Mouse (Mus musculus) megakaryocyte, adult 5-6 weeks (primary cell): ENCODE results near the gene Rab11b. TPM values are rescaled to one million over a fixed set of nuclear protein-coding genes. Genes with fewer than 3 reads are reported as not detected.

ENCODE experiments used
- ATAC-seq: 2 replicates; pipeline ENCODE4 v1.8.0; 2016; ENCODE audit warnings: mild to moderate bottlenecking, inconsistent platforms; ENCODE audit not compliant: poor library complexity, severe bottlenecking
- total RNA-seq, 2 experiments: library from RNA; stranded (forward) in 1 of 2; stranded (reverse) in 1 of 2; fragments of 153-499, 151-499 nt in 1 of 2; fragments of 221-1000, 200-1000 nt in 1 of 2; gene quantifications; 2 replicates each; pipeline versions ENCODE4 v1.2.3 to v1.2.4; 2015 to 2017

Rab11b gene
- total RNA-seq (2015) (94.0 and 104 TPM in 2 replicates), total RNA-seq (2017) (26.7 and 41.1 TPM in 2 replicates)

DNA sequence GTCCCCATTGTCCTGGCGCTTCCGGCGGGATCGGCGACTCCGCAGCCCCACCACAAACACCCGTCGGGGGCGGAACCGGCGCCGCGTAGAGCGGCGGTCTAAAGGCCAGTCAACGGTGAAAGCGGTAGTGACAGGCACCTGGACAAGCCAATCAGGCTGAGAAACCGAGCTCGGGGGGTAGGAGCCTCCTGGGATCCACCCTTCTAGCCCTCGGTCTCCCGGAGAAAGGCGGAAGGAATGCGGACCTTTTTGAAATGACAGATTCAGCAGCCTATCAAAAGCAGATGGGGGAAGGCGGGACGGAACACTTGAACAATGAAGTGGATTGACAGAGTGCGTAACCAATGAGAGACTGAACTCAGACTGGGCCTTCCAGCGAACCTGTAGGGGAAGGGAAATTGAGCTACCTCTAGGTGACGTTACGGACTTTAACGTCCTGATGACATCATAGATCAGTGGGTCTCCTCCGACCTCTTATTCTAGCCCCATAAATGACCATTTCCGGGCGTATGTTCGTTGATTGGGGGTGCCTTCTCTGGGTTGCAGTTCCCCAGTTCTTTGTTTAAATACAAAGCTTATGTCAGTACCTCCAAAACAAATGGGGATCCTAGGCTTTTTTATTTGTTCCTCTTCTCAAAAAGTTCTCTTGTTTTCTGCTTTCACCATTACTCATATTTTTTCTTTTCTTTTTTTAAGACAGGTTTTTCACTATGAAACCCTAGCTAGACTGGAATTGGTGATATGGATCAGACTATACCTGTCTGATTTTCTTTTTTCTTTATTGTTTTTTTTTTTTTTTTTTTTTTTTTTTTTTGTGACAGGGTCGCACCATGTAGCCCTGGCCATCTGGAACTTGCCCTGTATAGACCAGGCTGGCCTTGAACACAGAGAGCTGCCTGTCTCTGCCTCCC, at the start of gene Rab11b:
Gene Rab11b (minus strand): TSS at position 276 of the 911 bp plus-strand sequence.
- peak; percentile 91 for ATAC-seq

DNA sequence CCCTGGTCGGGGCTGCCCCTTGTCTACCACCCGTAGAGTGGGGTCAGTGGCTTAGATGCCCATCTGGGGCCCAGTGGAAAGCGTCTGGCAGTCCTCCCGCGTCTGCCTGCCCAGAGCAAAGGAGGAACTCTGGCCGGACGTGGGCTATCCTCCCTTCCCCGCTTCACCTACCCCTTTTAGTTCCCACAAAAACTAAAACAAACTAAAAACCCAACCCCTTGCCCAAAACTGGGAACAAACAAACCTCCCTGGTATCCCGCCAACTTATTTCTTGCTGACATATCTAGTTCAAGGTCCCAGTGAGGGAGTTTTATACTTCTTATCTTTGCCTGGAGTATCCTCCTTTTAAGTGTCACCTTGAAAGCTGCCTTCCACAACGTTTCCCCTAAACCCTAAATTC, 47.9 kb upstream of the Rab11b start:
- ATAC-seq = no peak

DNA sequence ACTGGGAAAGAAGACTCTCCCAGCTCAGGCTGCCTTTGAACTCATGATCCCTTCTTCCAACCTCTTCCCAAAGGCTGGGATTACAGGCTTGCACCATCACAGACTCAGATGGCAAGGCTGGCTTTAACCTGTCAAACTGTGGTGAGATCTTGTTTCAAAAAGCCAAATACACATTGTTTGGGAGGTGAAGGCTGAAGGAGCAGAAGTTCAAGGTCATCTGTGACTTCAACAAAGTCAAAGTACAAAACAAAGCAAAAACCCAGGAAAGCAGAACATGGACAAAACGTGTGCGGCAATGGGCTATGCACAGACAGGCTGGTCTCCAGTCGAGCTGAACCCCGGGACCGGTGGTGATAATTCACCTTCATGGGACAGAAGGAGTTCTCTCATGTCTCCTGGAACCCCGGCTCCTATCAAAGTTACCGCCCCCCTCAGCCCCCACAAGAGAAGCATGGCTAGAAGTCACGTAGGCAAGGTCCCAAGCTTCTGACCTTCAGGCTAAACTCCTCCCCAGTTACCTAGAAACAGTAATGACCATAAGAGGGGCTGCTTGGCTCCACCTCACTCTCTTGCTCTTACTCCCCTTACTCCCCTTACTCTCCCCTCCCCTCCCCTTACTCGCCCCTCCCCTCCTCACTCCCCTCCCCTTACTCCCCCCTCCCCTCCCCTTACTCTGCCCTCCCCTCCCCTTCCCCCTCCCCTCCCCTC, 47.0 kb upstream of the Rab11b start:
- ATAC-seq = no peak

DNA sequence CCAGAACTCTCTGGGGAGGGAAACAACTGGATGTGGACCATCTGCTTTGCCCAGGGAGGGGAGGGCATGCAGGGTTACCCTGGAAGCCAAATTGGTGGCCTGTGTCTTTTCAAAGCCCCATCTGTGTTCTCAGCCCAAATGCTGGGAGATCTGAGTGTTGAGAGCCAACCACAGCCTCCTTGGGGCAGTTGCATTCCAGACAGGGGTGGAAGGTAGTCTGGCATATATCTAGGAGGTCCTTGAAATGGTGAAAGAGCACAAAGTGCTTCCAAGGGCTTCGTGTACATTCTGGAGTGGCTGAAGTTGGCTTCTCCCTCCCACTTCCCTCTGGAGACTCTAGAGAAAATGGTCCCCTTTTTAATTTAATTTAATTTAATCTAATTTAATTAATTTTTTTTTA, 44.4 kb upstream of the Rab11b start:
- no peak for ATAC-seq

DNA sequence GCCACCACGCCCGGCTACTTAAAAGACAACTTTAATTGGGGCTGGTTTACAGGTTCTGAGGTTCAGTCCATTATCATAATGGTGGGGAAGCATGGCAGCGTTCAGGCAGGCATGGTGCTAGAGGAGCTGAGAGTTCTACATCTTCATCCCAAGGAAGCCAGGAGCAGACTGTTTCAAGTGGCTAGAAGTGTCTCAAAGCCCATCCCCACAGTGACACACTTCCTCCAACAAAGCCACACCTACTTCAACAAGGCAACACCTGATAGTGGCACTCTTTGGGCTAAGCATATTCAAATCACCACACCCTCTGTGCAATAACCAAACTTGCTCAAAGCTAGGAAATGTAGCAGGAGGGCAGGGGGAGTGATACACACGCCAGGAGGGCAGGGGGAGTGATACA, 43.9 kb upstream of the Rab11b start:
- ATAC-seq = no peak

DNA sequence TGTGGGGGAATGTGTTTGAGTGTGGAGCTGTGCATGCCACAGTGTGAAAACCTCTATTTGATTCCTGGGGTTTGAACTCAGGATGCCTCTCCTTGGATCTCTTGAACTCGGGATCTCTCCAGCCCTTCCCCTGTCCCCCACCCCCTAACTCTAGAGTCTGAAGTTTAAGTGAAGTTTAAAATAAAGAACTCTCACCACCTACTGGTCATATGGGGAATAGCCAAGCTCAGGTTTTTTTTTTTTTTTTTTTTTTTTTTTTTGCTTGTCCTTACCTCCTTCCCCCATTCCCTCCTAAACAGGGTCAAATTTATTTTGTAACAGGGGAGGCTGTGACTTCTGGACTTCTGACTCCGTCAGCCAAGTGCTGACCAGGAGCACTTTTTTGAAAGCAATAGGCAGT, 41.9 kb upstream of the Rab11b start:
- ATAC-seq = no peak

DNA sequence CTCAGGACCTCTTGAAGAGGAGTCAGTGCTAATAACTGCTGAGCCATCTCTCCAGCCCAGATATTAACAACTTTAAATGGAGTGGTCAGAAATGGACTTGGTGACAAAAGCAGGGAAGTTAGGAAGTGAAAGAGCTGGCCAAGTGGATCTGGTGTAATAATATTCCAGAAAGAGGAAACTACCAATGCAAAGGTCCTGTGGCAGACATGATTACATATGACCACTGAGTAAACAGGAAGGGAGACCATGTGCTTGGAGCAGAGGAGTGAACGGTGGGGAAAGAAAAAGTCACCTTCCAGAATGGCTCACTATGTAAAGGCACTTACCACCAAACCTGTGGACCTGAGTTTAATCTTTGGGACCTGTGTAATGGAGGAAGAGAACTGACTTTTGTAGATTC, 38.9 kb upstream of the Rab11b start:
- 0 out of 2 replicates have a peak, but pooled peaks have one; percentile 52 for ATAC-seq

DNA sequence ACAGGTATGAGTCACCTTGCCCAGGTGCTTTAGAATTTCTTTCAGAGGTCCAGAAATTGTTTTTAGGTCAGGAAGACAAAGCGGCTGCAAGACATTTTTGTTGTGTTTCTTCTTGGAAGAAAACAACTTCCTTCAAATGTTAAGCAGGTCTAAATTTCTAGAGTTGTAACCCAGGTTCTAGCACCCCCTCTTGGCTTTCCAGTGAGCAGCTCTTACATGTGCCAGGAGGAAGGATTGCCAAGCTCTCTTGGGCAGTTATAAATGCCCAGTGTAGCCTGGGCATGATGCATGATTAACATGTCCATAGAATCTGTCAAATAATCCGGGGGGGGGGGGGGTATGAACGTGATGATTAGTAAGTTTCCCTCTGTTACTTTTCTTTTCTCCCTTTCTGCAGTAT, 38.0 kb upstream of the Rab11b start:
- no peak for ATAC-seq

DNA sequence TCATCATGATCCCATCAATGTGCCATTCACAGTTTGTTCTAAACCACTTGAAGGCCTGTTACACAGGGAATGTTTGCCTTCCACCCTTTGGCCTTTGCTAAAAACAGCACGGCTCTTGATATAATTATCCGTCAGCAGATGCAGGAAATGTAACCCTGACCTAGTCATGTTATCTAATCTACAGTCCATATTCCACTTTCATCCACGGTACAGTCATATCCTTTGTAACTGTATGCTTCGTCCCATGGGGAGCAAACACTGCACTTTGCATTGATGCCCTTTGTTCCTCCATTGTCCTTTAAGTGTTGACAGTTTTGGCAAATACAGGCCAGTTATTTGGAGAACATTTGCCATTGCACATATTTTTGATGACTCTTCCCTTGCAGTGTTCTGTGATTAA, 28.4 kb upstream of the Rab11b start:
- no peak for ATAC-seq

DNA sequence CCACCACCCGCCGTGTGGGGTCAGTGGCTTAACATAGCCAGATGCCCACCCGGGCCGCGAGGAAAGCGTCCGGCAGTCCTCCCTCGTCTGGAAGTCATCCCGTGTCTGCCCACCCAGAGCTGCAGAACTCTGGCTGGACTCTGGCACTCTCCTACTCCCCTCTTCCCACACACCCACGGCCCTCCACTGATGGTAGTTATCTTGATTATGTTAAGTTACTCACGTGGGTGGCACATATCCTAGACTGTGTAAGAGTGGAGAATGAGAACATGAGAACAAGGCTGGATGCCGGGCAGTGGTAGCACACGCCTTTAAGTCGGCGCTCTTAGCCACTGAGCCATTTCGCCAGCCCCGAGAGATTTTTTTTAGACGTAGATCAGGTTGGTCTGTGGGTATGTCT, 26.0 kb upstream of the Rab11b start:
- no peak for ATAC-seq

DNA sequence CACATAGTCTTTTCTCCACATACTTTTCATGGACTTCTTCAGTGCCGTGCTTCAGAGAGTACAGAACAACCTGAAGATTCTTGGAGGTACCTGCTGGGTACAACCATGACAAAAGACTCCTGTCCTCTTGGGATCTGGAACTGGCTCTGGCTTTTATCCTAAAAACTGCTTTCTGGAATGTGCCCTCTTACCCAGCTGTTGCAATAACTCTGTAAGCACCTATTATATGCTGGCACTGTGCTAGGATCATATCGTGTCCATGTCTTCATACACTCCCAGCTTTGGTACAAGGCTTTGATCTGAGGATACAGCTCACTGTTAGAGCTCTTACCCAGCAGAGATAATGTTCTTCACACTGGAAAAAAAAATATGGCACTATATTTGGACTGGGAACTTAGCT, 24.6 kb upstream of the Rab11b start:
- no peak for ATAC-seq

DNA sequence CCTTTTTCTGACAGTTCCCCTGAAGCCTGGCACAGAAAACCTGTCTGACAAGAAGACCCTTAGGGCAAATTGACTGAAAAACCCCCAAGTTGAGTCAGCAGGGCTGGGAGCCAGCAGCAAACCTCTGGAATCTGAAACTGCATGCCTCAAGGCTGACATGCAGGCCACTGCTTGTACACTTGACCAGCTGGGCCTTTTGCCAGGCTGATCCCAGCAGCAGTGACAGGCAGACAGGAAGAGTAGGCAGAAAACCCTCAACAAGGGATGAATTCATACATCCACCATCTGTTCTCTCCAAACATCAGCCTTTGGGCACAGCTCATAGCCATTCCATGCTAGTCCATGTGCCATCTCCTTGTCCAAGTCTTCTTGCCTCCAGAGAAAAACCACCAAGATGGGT, 23.1 kb upstream of the Rab11b start:
- no peak for ATAC-seq

DNA sequence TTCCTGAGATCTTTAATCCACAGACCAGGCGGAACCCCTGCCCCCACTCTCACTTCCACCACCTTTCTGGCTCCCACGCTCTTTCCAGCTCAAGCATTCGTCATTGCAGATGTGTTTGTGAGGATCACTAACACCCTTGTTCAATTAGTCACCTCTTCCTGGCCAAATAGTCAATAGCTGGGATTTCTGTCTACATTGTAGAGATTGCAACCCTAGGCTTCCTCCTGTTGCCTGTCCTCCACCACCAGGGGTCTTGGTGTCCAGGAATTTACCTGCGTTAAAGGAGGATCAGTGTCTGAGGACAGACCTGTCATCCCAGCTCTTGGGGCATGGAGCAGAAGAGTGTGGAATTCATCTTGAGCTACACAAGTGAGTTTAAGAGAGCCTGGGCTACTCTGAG, 21.7 kb upstream of the Rab11b start:
- no peak for ATAC-seq

DNA sequence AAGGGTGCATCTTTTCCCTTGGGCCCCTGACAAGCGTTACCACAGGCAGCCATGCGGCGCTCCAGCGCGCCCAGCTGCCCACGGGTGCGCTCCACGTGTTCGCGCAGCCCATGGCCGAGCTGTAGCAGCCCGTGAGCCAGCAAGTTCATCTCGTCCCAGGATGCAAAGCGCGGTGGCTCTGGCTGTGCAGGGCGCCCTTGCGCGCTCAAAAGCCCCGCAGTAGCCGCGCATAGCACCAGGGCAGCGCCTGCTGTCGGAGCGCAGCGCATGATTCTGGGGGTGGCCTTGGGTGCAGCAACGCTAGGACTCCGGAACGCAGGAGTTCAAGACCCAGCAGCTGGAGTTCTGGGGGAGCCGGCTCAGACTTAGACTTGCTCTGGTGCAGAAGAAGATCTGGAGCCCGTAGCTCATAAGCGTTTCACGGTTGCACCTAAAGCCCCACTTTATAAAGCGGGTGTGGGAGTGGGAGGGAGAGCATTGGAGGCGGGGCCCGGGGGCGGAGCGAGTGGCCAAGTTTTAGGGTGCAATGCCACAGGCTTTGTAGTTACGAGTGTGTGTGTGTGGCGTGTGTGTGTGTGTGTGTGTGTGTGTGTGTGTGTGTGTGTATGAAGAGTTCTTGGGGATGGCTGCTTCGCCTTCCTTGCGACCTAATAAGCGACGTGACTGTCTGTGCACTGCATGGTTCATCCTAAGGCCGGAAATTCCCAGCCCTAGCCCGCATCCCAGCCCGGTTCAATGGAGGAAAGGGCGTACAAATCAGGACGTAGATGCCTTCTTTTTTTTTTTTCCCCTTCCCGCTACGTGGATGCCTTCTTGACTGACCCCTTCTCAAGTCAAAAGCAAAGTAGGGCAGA, 21.0 kb upstream of the Rab11b start, which contains the start of gene Angptl4:
Gene Angptl4 (minus strand): TSS at position 707 of the 854 bp plus-strand sequence.
- ATAC-seq = peak; percentile 84

DNA sequence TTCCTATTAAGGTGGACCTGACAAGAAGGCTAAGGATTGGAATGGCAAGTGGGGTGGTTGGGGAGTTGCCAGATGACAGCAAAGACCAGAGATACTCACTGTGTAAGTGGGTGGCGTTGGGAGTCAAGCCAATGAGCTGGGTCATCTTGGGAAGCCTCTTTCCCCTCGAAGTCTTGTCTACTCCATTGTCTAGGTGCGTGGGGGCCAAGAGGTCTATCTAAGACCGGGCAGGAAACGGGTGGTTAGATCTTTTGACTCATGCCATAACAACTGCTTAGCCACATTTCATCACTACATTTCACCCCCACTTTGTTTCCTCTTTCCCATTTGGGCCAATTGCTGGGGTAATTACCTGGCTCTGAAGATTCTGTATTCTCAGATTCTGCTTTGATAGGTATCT, 20.1 kb upstream of the Rab11b start:
- ATAC-seq = peak; percentile 62

DNA sequence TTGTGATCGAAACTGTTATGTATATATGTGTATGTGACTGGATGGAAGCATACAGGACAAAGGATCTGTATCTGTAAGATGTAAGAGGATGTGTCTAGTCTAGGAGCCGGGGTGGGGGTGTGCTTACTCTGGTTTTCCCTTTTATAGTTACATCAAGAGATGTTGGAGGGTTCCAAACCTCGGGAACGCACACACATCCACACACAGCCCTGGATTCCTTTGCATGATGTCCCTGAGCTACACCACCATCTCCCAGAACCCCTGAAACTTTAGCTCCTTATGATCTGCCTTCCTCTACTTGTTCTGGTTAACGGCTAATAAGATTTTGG, 19.6 kb upstream of the Rab11b start:
- no peak for ATAC-seq

DNA sequence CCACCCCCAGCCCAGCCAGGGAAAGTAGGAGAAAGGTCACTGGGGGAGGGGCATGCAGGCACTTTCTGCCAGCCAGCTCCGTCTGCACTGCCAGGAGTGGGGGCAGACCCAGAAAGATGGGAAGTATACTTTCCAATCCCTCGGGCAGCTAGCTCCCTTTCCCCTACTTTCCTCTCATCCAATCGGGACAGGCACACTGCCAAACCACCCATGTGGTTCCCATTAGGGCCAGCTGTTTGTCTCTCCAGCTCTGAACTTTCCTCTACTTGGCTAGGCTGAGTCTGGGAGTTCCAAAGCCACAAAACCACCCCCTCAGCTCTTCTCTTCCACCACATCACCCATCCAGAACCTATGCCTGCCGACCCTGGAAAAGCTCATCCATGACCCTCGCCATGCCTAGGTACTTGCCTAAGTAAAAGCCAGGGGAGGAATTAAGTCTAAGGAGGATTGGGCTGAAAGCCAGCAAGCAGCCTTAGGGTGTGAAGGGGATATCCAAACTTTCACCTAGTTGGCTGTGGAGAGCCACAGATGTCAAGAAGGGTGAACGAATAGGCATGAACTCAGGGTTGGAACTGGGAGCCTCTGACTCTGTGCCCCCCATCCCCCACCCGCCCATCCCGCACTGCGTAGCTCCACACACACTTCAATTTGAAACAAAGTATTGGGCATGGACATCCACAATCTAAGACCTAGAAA, 19.1 kb upstream of the Rab11b start:
- ATAC-seq = no peak

DNA sequence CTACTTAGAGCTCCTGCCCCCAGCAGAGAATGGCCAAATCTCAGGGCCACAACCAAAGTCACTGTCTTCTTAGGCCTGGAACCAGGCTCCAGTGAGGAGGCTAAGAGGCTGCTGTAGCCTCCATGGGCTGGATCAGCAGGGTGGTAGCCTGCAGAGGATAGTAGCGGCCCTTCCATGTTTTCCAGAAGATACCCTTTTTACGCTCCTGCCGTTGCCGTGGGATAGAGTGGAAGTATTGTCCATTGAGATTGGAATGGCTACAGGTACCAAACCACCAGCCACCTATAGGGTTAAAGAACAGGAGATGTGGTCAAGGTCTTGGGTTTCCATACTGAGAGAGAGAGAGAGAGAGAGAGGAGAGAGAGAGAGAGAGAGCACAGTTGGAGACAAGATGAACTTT, 15.0 kb upstream of the Rab11b start:
- no peak for ATAC-seq

DNA sequence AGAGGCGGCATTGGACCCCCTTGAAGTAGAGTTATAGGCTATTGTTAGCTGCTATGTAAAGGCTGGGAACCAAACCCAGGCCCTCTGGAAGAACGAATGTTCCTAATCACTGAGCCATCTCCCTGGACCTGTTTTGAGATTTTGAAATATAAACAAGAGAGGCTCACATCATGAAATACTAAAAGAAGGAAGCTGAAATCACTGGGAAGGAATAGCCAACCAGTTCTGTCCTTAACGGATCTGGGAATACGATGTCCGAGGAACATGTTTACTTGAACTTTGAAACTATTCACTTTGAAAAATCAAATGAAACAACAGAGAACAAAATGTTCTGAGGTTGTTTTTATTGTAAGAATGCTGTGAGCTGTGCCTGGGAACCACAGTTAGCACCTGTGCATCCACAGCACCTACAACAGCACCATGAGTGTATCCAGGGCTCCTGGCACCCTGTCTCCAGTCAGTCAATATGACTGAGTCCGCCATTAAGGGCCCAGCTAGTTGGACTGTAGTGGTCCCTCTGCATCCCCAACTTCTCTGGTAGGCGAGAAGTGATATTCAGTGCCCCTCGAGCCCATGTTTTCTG, 14.3 kb upstream of the Rab11b start:
- ATAC-seq = no peak

DNA sequence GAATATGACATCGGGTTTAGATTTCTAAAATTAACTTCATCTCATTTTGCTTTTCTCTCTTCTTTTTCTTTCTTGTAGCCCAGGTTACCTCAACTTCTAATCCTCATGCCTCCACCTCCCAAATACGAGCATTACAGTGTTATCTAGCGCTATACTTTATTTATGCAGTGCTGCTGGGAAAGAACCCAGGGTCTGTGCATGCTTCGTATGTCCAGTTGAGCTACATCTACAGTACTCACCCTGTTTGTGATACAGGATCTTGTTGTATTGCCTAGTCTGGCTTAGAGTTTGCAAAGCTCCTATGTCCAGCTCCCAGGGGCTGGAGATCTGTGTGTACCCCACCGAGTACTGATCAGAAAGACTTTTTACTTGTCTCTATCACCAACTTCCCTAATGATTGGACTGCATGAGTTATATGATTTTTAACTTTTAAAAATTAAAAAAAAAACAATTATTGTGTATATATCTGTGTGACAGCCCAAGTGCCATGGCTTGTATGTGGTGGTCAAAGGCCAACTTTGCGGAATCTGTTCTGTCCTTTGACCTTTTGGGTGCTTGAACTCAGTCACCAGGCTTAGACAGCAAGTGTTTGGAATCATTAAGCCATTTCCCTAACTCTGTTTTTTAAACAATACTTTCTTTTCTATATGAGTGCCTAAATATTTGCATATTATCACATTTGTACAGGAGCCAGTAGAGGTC, 13.7 kb upstream of the Rab11b start:
- ATAC-seq = no peak
